Mouse (Mus musculus) lung, embryonic 15.5 days (tissue): ENCODE results near the gene Ehd1. TPM values are rescaled to one million over a fixed set of nuclear protein-coding genes. Genes with fewer than 3 reads are reported as not detected.

Experiments
- ATAC-seq: fragments of 200-750 bp; cut with Nextera tagmentation; 2 replicates; pipeline ENCODE4 v1.8.0; 2017; ENCODE audit warnings: moderate number of reproducible peaks, borderline replicate concordance; ENCODE audit not compliant: low FRiP score, low TSS enrichment; ENCODE audit errors: extremely low read depth
- H3K27ac ChIP-seq: fragments of 300-500 bp; sonication (generic); 2 replicates; pipeline ENCODE4 v1.5.1; 2015; ENCODE audit warnings: moderate library complexity, mild to moderate bottlenecking, inconsistent platforms
- H3K27me3 ChIP-seq: fragments of 300-500 bp; sonication (generic); 2 replicates; pipeline ENCODE4 v1.6.1; 2015; ENCODE audit warnings: inconsistent platforms
- H3K36me3 ChIP-seq: fragments of 300-500 bp; sonication (generic); 2 replicates; pipeline ENCODE4 v1.6.1; 2015; ENCODE audit warnings: inconsistent platforms
- H3K4me1 ChIP-seq: fragments of 300-500 bp; sonication (generic); 2 replicates; pipeline ENCODE4 v1.6.1; 2015; ENCODE audit warnings: inconsistent platforms
- H3K4me2 ChIP-seq: fragments of 300-500 bp; sonication (generic); 2 replicates; pipeline ENCODE4 v1.6.1; 2015; ENCODE audit warnings: inconsistent platforms, mild to moderate bottlenecking, moderate library complexity
- H3K4me3 ChIP-seq: fragments of 300-500 bp; sonication (generic); 2 replicates; pipeline ENCODE4 v1.5.1; 2015; ENCODE audit warnings: mild to moderate bottlenecking, inconsistent platforms
- H3K9ac ChIP-seq: fragments of 300-500 bp; sonication (generic); 2 replicates; pipeline ENCODE4 v1.6.1; 2015; ENCODE audit warnings: inconsistent platforms
- H3K9me3 ChIP-seq: fragments of 300-500 bp; sonication (generic); 2 replicates; pipeline ENCODE4 v1.6.1; 2016; ENCODE audit warnings: inconsistent platforms
- WGBS: fragments of 180-500 bp; shearing (Covaris S2); methylation state at CpG from one replicate; pipeline ENCODE4 v1.1.7; 2015; 5-methylcytosine and 5-hydroxymethylcytosine counted together
- polyA plus RNA-seq: library from polyadenylated mRNA; unstranded; fragments of >200 nt; fragmentation: Nextera tagmentation; extraction: Ambion mirVana; gene quantifications from 2 replicates; pipeline ENCODE4 v1.2.1, GENCODE M21; 2015

Gene Ehd1
- polyA plus RNA-seq, 1 experiment from 2014 or later = 76.1 TPM

DNA sequence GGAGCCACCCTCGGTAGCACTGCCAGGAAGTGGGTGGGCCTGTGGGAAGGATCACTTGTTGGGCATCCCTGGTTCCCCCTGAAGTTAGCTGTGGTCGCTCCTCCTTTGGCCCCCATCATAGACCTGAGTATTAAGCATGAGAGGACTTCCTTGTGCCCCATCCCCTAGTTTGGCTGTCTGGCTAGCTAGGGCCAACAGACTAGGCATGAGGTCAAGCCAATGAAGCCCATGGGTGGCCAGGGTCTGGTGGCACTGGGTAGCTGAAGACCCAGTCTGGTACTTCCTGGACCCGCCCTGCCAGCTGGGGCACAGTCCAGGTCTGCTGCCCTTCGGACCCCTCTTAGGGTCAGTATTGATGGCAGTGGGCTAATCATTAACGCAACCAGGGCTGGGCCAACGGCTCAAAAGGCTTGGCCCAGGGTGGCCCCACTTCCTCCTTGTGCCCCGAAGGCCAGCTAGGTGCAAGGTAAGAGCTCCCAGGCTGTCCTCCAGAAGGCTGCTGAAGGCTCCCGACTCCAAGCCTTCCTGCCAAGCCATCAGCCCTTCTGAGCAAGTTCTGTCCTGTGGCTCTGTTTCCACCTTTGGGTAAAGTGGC lies 13.6 kb upstream of the Ehd1 start:
- WGBS = 74% methylated on average over 8 of the region's 8 CpGs
- no peak overlapping the region for H3K4me3 ChIP-seq
- H3K9ac ChIP-seq = no peak overlapping the region
- H3K9me3 ChIP-seq = no peaks in the 10 kb centered on the region
- H3K36me3 ChIP-seq = peaks cover 36% of the 10 kb centered on the region
- H3K27ac ChIP-seq = no peak overlapping the region
- H3K27me3 ChIP-seq = no peaks in the 10 kb centered on the region
- ATAC-seq = no peak
- H3K4me2 ChIP-seq = no peak overlapping the region
- H3K4me1 ChIP-seq = no peaks in the 10 kb centered on the region

GRCm38 (mm10) chr19:6264200-6264599 lies 12.3 kb upstream of the Ehd1 start:
- Histone ChIP-seq H3K36me3 (peaks cover 26% of the 10 kb centered on the region), H3K4me3 (no peak overlapping the region)

DNA sequence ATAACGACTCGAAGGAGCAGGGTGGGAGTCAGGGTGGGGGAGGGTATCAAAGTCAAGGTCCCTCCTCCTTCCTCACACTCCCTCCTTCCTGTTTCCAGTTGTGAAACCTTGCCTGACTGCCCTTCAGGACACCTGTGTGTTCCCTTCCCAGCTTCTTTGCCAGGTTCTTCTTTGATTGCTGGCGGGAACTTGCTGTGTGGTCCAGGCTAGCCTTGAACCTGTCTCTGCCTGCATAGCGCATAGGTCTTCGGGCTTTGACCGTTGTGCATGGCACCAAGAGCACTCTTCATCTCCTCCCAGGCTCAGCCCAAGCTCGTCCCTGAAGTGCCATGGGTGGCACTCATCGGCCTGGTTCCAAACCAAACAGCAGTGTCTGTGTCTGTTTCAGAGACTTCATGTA lies 11.6 kb upstream of the Ehd1 start:
- no peak for ATAC-seq
- H3K4me1 ChIP-seq = peaks cover 3% of the 10 kb centered on the region; the same call in 1 of the 2 replicates
- H3K9me3 ChIP-seq = no peaks in the 10 kb centered on the region
- 80% methylated on average over 8 of the region's 8 CpGs for WGBS
- no peak overlapping the region for H3K4me3 ChIP-seq
- H3K27ac ChIP-seq = no peak overlapping the region
- no peak overlapping the region for H3K4me2 ChIP-seq
- H3K36me3 ChIP-seq = peaks cover 22% of the 10 kb centered on the region
- H3K27me3 ChIP-seq = no peaks in the 10 kb centered on the region
- no peak overlapping the region for H3K9ac ChIP-seq

More at GRCm38 (mm10) chr19:6264200-6264599, 12.3 kb upstream of the Ehd1 start:
- H3K27ac ChIP-seq = no peak overlapping the region
- 68% methylated on average over 9 of the region's 9 CpGs for WGBS
- no peak for ATAC-seq
- no peak overlapping the region for H3K9ac ChIP-seq
- H3K4me1 ChIP-seq = peaks cover 3% of the 10 kb centered on the region; the same call in 1 of the 2 replicates
- H3K9me3 ChIP-seq = no peaks in the 10 kb centered on the region
- no peaks in the 10 kb centered on the region for H3K27me3 ChIP-seq
- H3K4me2 ChIP-seq = no peak overlapping the region

- peaks cover 14% of the 10 kb centered on the region for H3K36me3 ChIP-seq
- H3K9ac ChIP-seq = no peak overlapping the region
- no peaks in the 10 kb centered on the region for H3K27me3 ChIP-seq
- H3K4me3 ChIP-seq = no peak overlapping the region
- no peak overlapping the region for H3K4me2 ChIP-seq
- H3K9me3 ChIP-seq = no peaks in the 10 kb centered on the region
- 69% methylated on average over 6 of the region's 6 CpGs for whole genome bisulfite sequencing
- ATAC-seq = no peak
- H3K27ac ChIP-seq = no peak overlapping the region
- H3K4me1 ChIP-seq = peaks cover 3% of the 10 kb centered on the region; the same call in 1 of the 2 replicates
Measured at GRCm38 (mm10) chr19:6265727-6266182, 10.8 kb upstream of the Ehd1 start.

DNA sequence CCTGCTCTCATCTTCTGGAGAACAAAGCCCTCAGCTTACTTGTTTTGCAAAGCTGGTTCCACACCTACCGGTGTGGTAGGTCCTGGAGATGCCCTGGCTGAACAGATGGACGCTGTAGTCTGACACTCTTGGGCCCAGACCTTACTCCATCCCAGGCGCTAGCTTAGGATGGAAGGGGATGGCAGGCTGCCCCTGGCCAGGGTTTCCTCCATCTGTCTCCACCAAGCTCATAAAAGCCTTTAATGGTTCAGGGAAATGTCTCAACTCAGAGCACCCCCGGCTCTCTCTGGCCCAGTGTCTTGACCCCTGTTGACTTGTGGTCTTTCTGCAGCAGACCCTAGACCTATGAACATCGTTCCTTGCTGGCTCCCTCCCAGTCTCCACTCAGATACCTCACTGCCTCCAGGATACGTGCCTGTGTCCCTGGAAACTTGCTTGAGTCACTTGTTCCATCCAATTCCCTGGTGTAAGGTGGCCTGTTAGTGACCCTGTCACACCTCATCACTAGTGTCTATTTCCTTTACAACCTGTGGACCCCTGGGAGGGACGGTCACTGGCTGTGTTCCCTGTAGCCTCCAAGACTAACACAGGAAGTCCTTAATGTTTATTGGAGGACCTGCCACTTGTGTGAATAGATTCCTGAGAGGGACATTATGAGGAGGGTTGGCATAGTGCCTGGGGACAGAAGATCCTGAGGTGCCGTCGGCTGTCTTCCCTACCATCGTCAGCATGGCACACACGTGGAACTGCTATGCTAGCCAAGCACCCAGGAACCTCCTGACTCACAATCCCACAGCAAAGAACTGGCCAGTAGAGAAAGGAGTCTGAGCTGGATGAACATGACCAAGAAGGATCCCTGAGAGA lies 9.0 kb upstream of the Ehd1 start:
- Histone ChIP-seq H3K4me1 (peaks cover 3% of the 10 kb centered on the region; the same call in 1 of the 2 replicates), H3K4me2 (no peak overlapping the region), H3K4me3 (no peak overlapping the region), H3K9ac (no peak overlapping the region), H3K27ac (no peak overlapping the region), H3K27me3 (no peaks in the 10 kb centered on the region), H3K36me3 (no peaks in the 10 kb centered on the region), H3K9me3 (no peaks in the 10 kb centered on the region)
- WGBS = 47% methylated on average over 11 of the region's 11 CpGs
- no peak; the same call in 1 of the 2 replicates for ATAC-seq

- Histone ChIP-seq H3K4me1 (peaks cover 3% of the 10 kb centered on the region; the same call in 1 of the 2 replicates), H3K4me3 (no peak overlapping the region), H3K9me3 (no peaks in the 10 kb centered on the region), H3K27ac (no peak overlapping the region), H3K4me2 (no peak overlapping the region), H3K36me3 (no peaks in the 10 kb centered on the region), H3K27me3 (no peaks in the 10 kb centered on the region), H3K9ac (no peak overlapping the region)
- peak; percentile 60; the same call in 1 of the 2 replicates for ATAC-seq
- 14% methylated on average over 8 of the region's 8 CpGs for WGBS
Measured at GRCm38 (mm10) chr19:6268170-6268528, 8.4 kb upstream of the Ehd1 start.

DNA sequence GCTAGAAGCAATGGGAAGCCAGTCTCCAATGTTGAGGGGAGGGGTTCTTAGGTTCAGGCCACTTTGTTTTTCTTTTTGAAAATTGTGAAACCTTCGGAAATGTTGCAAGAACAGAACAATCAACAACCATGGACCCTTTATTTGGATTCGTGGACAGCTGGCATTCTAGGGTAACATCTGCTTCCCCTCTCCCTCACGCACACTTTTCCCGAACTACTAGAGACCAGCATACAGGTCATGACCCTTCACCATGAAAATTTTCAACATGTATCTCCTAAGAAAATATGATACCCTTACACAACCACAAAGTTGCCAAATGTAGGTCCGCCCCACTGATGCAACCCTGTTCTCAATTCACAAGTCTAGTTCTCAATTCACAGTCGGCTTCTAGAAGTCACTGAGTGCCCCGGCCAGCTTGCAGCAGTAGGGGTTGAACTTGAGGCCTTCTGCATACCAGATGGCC lies 7.8 kb upstream of the Ehd1 start:
- H3K27ac ChIP-seq = no peak overlapping the region
- H3K4me3 ChIP-seq = no peak overlapping the region
- no peaks in the 10 kb centered on the region for H3K9me3 ChIP-seq
- H3K36me3 ChIP-seq = no peaks in the 10 kb centered on the region
- 71% methylated on average over 7 of the region's 7 CpGs for WGBS
- no peak overlapping the region for H3K4me2 ChIP-seq
- no peak overlapping the region for H3K9ac ChIP-seq
- no peak for ATAC-seq
- H3K4me1 ChIP-seq = peaks cover 3% of the 10 kb centered on the region; the same call in 1 of the 2 replicates
- H3K27me3 ChIP-seq = no peaks in the 10 kb centered on the region

DNA sequence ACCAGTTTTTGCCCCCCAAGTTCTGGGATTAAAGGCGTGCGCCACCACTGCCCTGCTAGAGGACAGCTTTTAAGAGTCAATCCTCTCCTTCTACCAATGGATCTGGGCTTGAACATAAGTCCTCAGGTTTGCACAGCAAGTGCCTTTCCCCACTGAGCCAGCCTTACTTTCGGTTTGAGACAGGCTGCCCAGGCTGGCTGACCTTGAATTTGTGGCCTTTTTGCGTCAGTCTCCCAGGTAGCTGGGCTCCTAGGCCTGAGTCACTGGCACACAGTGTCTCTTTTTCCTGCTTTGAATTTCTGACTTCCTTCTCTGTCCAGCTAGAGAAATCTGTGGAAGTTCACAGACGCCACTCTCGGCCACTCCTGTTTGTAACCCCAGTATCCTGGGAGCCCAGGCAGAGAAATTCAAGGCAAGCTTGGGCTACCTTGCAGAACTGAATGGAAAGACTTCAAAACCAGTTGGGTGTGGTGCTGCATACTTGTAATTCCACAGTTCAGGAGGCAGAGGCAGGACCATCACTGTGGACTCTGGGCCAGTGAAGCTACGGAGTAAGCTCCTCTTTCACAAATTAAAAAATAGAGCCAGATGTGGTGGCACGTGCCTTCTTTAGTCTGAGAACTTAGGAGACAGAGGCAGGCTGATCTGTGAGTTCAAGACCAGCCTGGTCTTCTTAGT lies 6.6 kb upstream of the Ehd1 start:
- Histone ChIP-seq H3K27ac (no peak overlapping the region), H3K9ac (no peak overlapping the region), H3K4me1 (peaks cover 3% of the 10 kb centered on the region; the same call in 1 of the 2 replicates), H3K27me3 (no peaks in the 10 kb centered on the region), H3K4me3 (no peak overlapping the region), H3K36me3 (no peaks in the 10 kb centered on the region), H3K4me2 (no peak overlapping the region), H3K9me3 (no peaks in the 10 kb centered on the region)
- 88% methylated on average over 8 of the region's 8 CpGs for WGBS
- no peak for ATAC-seq

DNA sequence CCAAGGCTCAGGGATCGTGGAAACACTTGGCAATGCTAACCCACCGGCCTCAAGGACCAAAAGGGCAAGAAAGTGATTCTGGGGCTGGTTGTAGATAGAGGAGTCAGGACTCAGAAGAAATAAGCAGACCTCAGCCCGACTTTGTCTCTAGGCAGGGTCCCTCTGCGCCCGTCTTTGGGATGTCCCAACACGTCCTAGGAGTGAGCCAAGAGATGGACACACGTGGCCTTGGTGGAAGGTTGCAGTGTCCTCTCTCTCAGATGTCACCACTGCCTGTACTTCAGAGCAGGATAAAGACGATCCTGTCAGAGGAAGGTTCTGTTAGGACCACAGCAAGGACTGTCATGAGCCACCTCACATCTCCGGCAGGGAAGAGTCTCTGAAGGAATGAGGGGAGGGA lies 5.9 kb upstream of the Ehd1 start:
- H3K4me2 ChIP-seq = no peak overlapping the region
- H3K9me3 ChIP-seq = no peaks in the 10 kb centered on the region
- H3K27ac ChIP-seq = no peak overlapping the region
- no peak overlapping the region for H3K9ac ChIP-seq
- no peaks in the 10 kb centered on the region for H3K27me3 ChIP-seq
- no peaks in the 10 kb centered on the region for H3K36me3 ChIP-seq
- 50% methylated on average over 9 of the region's 9 CpGs for WGBS
- no peak overlapping the region for H3K4me3 ChIP-seq
- peaks cover 8% of the 10 kb centered on the region for H3K4me1 ChIP-seq
- ATAC-seq = no peak

DNA sequence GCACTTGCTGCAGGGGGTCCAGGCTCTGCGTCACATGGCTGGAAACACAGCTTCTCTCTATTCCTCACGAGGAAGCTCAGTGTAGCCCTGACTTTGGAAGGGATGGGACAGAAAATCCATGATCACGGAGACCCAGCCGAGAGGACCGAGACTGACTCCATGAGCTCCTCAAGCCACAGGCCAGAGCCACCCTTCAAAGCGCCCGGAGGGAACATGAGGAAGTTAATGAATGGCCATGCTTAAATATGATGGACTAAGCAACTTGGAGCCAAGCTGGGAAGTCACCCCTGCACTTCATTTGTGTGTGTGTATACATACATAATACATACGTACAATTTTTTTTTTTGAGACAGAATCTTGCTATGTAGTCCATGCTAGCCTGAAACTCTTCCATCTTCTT lies 5.3 kb upstream of the Ehd1 start:
- no peaks in the 10 kb centered on the region for H3K36me3 ChIP-seq
- no peak for ATAC-seq
- H3K27me3 ChIP-seq = no peaks in the 10 kb centered on the region
- H3K4me3 ChIP-seq = no peak overlapping the region
- H3K9me3 ChIP-seq = no peaks in the 10 kb centered on the region
- 20% methylated on average over 8 of the region's 8 CpGs for WGBS
- H3K9ac ChIP-seq = no peak overlapping the region
- no peak overlapping the region for H3K27ac ChIP-seq
- no peak overlapping the region for H3K4me2 ChIP-seq
- peaks cover 14% of the 10 kb centered on the region for H3K4me1 ChIP-seq

DNA sequence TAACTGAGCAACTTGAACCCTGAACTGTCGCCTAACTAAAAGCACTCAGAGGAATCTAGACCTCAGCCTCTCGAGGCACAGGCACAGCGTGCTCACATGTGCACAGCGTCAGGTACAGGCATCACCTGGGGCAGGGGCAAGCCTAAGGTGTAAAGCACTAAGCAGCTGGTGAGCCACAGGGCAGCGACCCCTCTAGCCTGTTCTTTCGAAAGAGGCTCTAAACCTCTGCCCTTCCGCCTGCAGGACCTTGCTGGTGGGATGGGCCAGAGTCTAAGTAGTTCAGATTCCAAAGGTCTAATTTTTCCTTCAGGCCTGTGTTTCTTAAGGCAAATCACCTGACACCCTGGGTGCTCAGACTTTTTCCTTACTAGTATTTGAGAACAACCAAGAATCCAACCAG lies 4.5 kb upstream of the Ehd1 start:
- peaks cover 14% of the 10 kb centered on the region for H3K4me1 ChIP-seq
- H3K4me2 ChIP-seq = no peak overlapping the region
- no peak for ATAC-seq
- H3K27ac ChIP-seq = no peak overlapping the region
- no peaks in the 10 kb centered on the region for H3K36me3 ChIP-seq
- 53% methylated on average over 7 of the region's 7 CpGs for WGBS
- H3K9me3 ChIP-seq = no peaks in the 10 kb centered on the region
- no peak overlapping the region for H3K4me3 ChIP-seq
- H3K9ac ChIP-seq = no peak overlapping the region
- H3K27me3 ChIP-seq = no peaks in the 10 kb centered on the region

DNA sequence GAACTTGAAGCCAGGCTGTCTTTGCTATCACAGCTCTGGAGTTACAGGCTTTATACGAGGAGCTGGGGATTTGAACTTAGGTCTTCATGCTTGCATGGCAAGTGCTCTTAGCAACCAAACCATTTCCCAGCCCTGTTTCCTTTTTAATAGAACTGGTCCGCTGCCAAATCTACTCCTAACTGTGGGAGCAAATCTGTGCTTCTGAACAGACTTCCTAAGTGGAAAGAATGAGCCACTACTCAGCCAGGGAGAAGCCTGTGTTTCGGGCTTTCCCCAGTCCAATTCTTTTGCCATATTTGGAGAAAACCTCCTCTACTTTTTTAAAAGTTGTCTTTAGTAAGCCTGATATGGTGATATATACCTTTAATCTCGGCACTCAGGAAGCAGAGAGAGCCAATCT lies 3.8 kb upstream of the Ehd1 start:
- Histone ChIP-seq H3K9me3 (no peaks in the 10 kb centered on the region), H3K4me2 (no peak overlapping the region), H3K36me3 (no peaks in the 10 kb centered on the region), H3K9ac (no peak overlapping the region), H3K27me3 (no peaks in the 10 kb centered on the region), H3K27ac (no peak overlapping the region), H3K4me1 (peaks cover 17% of the 10 kb centered on the region), H3K4me3 (no peak overlapping the region)
- ATAC-seq = no peak
- WGBS = 75% methylated on average over 4 of the region's 4 CpGs
